11 mouse cellular contexts compared by ENCODE assay signal in genomic region chr2:168046467-168046866, GRCm38 (mm10). TPM values are rescaled to one million over a fixed set of nuclear protein-coding genes. Genes with fewer than 3 reads are reported as not detected.
DNase-seq lines count a peak whose midpoint lies in the region; ATAC-seq and TF ChIP-seq lines count a peak whose summit lies in the region.
"Had no signal": no experiment of that assay in that cellular context is flagged by ENCODE, and none has a peak within 500 bp of the region (broad histone marks: within the 10 kb centered on the region; RNA-seq: fewer than 3 reads in every experiment).

No protein-coding gene starts in this region.

- DNase-seq in gastrocnemius, adult 2 months = no peak
- no peak for DNase-seq in gastrocnemius, postnatal 4 days (ENCODE audit: low spot score in 2 of 2)
- DNase-seq in liver (peak; percentile 38), MEL (ENCODE audit: low read depth, low spot score) (peak; percentile 20)
- DNase-seq in limb, embryonic 14.5 days (ENCODE audit: low spot score) = no peak
- DNase-seq in cerebellum, postnatal 25 days = no peak
- no peak for DNase-seq in right cerebral cortex, postnatal 4 days

- intact Hi-C loops in gastrocnemius, adult 2 months (cut with DNase I) = no loop called here

- no peak for TF ChIP-seq POLR2A in MEL (IDR thresholded peaks at IDR 0.05; ENCODE audit: control insufficient read depth in 1 of 2, insufficient read depth in 1 of 2, low read depth in 1 of 2, low read length in 2 of 2, poor library complexity in 1 of 2)
- no peak for TF ChIP-seq POLR2A in limb, embryonic 14.5 days (IDR thresholded peaks at IDR 0.05; ENCODE audit: borderline replicate concordance, extremely low read depth, insufficient read depth, insufficient read length)

- H3K9me3 ChIP-seq in liver, embryonic 12.5 days (replicated peaks) = no peaks in the 10 kb centered on the region
- no peaks in the 10 kb centered on the region for H3K9me3 ChIP-seq in MEL (replicated peaks; ENCODE audit: insufficient read depth, low read length)
- H3K9me3 ChIP-seq in limb, embryonic 14.5 days (ENCODE audit: control insufficient read depth, low read length) = no peaks in the 10 kb centered on the region
- H3K9me3 ChIP-seq: hindbrain, embryonic 12.5 days; megakaryocyte, embryonic 14.5 days had no signal

- TF ChIP-seq EP300 in MEL (IDR thresholded peaks at IDR 0.05; ENCODE audit: low read depth in 1 of 2, low read length in 2 of 2) = no peak

- no peak overlapping the region for H3K4me3 ChIP-seq in gastrocnemius, adult 2 months
- no peak overlapping the region for H3K4me3 ChIP-seq in liver, embryonic 12.5 days
- no peak overlapping the region for H3K4me3 ChIP-seq in MEL (ENCODE audit: control insufficient read depth in 1 of 2, insufficient read depth in 1 of 2, low read depth in 2 of 2, low read length in 2 of 2)
- no peak overlapping the region for H3K4me3 ChIP-seq in limb, embryonic 14.5 days (replicated peaks; ENCODE audit: low read length)
- H3K4me3 ChIP-seq: hindbrain, embryonic 12.5 days; left cerebral cortex, adult 2 months had no signal

- H3K27me3 ChIP-seq in liver, embryonic 12.5 days (replicated peaks) = peaks cover 28% of the 10 kb centered on the region
- H3K27me3 ChIP-seq in MEL (ENCODE audit: control insufficient read depth in 1 of 2, insufficient read depth in 2 of 2, low read length in 2 of 2) = peaks cover 4 to 10% of the 10 kb centered on the region in 2 experiments
- peaks cover 4% of the 10 kb centered on the region; the same call in 1 of the 2 replicates for H3K27me3 ChIP-seq in limb, embryonic 14.5 days (ENCODE audit: control insufficient read depth, insufficient read depth, low read length)
- H3K27me3 ChIP-seq: megakaryocyte, embryonic 14.5 days had no signal

- ATAC-seq in liver, embryonic 12.5 days = no peak
- ATAC-seq in limb, embryonic 14.5 days (ENCODE audit: low FRiP score, low read depth) = no peak

- H3K36me3 ChIP-seq in liver, embryonic 12.5 days = no peaks in the 10 kb centered on the region
- H3K36me3 ChIP-seq in MEL (ENCODE audit: control insufficient read depth in 1 of 2, insufficient read depth in 2 of 2, low read length in 2 of 2) = no peaks in the 10 kb centered on the region
- H3K36me3 ChIP-seq in limb, embryonic 14.5 days (ENCODE audit: control insufficient read depth, insufficient read depth, low read length) = no peaks in the 10 kb centered on the region
- H3K36me3 ChIP-seq: hindbrain, embryonic 12.5 days had no signal

- H3K79me2 ChIP-seq in MEL (ENCODE audit: control insufficient read depth, insufficient read depth, low read length, poor library complexity) = no peaks in the 10 kb centered on the region

- no peak overlapping the region for H3K9ac ChIP-seq in liver, embryonic 12.5 days
- H3K9ac ChIP-seq in MEL (ENCODE audit: control insufficient read depth, low read depth, low read length, poor library complexity, severe bottlenecking) = no peak overlapping the region
- no peak overlapping the region for H3K9ac ChIP-seq in limb, embryonic 14.5 days (ENCODE audit: low read depth, low read length, severe bottlenecking)
- H3K9ac ChIP-seq: hindbrain, embryonic 12.5 days had no signal

- TF ChIP-seq RAD21 in MEL (IDR thresholded peaks at IDR 0.05; ENCODE audit: low read depth, low read length) = no peak

- no peak overlapping the region for H3K27ac ChIP-seq in gastrocnemius, adult 2 months
- H3K27ac ChIP-seq in liver, embryonic 12.5 days = no peak overlapping the region
- no peak overlapping the region for H3K27ac ChIP-seq in MEL (ENCODE audit: control insufficient read depth, low read depth, low read length)
- H3K27ac ChIP-seq in limb, embryonic 14.5 days (replicated peaks; ENCODE audit: low read depth, low read length) = peak overlapping the region; percentile 71
- H3K27ac ChIP-seq: hindbrain, embryonic 12.5 days; left cerebral cortex, adult 2 months had no signal

- H3K4me1 ChIP-seq in liver, embryonic 12.5 days = peaks cover 42% of the 10 kb centered on the region
- no peaks in the 10 kb centered on the region for H3K4me1 ChIP-seq in MEL (ENCODE audit: control insufficient read depth in 1 of 2, insufficient read depth in 2 of 2, low read length in 2 of 2)
- H3K4me1 ChIP-seq in limb, embryonic 14.5 days (ENCODE audit: control insufficient read depth, insufficient read depth, low read length) = peaks cover 31% of the 10 kb centered on the region

- H3K4me2 ChIP-seq in liver, embryonic 12.5 days = no peak overlapping the region
- no peak overlapping the region for H3K4me2 ChIP-seq in limb, embryonic 14.5 days (replicated peaks; ENCODE audit: low read depth, low read length, severe bottlenecking)
- H3K4me2 ChIP-seq: hindbrain, embryonic 12.5 days had no signal

- 71% methylated on average over 4 of the region's 4 CpGs for WGBS in liver, embryonic 12.5 days (ENCODE audit: insufficient replicate concordance)
- WGBS in limb, embryonic 14.5 days = 76% methylated on average over 4 of the region's 4 CpGs

- peak; percentile 27; the same call in 1 of the 2 replicates for TF ChIP-seq CTCF in gastrocnemius, adult 2 months (IDR thresholded peaks at IDR 0.05)
- peak; percentile 24 to 45 (median 30); a peak in 4 of 6 replicates for TF ChIP-seq CTCF in MEL (IDR thresholded peaks at IDR 0.05 in 2 of 3, conservative IDR thresholded peaks at IDR 0.05 in 1 of 3; ENCODE audit: control insufficient read depth in 1 of 3, insufficient read depth in 1 of 3, low read depth in 2 of 3, low read length in 3 of 3, poor library complexity in 1 of 3, severe bottlenecking in 1 of 3)

TF ChIP-seq in MEL, 35 proteins besides CTCF, POLR2A, EP300 and RAD21:
- TF ChIP-seq SMC3 (IDR thresholded peaks at IDR 0.05; ENCODE audit: low read depth, low read length) = no peak
- TF ChIP-seq MEF2A (IDR thresholded peaks at IDR 0.05; ENCODE audit: extremely low read depth, insufficient replicate concordance, low read depth, low read length, poor library complexity, severe bottlenecking) = no peak
- no peak for TF ChIP-seq MAX (IDR thresholded peaks at IDR 0.05; ENCODE audit: low read length)
- TF ChIP-seq GATA1 (IDR thresholded peaks at IDR 0.05; ENCODE audit: low read depth, low read length) = no peak
- TF ChIP-seq JUND (IDR thresholded peaks at IDR 0.05; ENCODE audit: low read depth, low read length) = no peak
- no peak for TF ChIP-seq ZC3H11A (IDR thresholded peaks at IDR 0.05; ENCODE audit: low read depth, low read length)
- TF ChIP-seq USF1 (IDR thresholded peaks at IDR 0.05; ENCODE audit: low read depth, low read length) = no peak
- TF ChIP-seq BHLHE40 (IDR thresholded peaks at IDR 0.05; ENCODE audit: borderline replicate concordance, low read depth, low read length) = no peak
- no peak for TF ChIP-seq POLR2AphosphoS2 (IDR thresholded peaks at IDR 0.05; ENCODE audit: low read length)
- TF ChIP-seq MAZ (IDR thresholded peaks at IDR 0.05; ENCODE audit: low read depth, low read length) = no peak
- TF ChIP-seq RCOR1 (IDR thresholded peaks at IDR 0.05; ENCODE audit: low read depth, low read length) = no peak

RNA-seq across cellular contexts. Expression of gene Pard6b, which starts 34.3 kb away (rescaled TPM):
- 1 to 10 TPM in 1 of 2 experiments, under 1 TPM in 1; 0.66 to 1.7 TPM for total RNA-seq in gastrocnemius, adult 2 months (2021)
- total RNA-seq in gastrocnemius, postnatal 4 days (2021) = 1 to 10 TPM; 1.7 TPM
- polyA plus RNA-seq in liver, embryonic 12.5 days (2016; fragmentation: Nextera tagmentation; extraction: Ambion mirVana) = 4.5 and 4.9 TPM in 2 replicates
- 3.8 and 3.9 TPM in 2 replicates for total RNA-seq in MEL (2012; rRNA removed)
- polyA plus RNA-seq in MEL (2012; ENCODE audit: insufficient read depth in 1 of 2, insufficient read length in 2 of 2, low read depth in 1 of 2, low replicate concordance in 2 of 2, missing spikeins in 1 of 2) = 1 to 10 TPM in 1 of 2 experiments, not detected in 1; 7.6 TPM
- 3.7 and 4.0 TPM in 2 replicates for polyA plus RNA-seq in limb, embryonic 14.5 days (2012; rRNA removed)
- 4.0 and 4.1 TPM in 2 replicates for polyA plus RNA-seq in limb, embryonic 14.5 days (2014; fragmentation: Nextera tagmentation; extraction: Ambion mirVana)

RNA-seq across cellular contexts. Expression of gene Ripor3, which starts 36.0 kb away (rescaled TPM):
- total RNA-seq in gastrocnemius, adult 2 months (2021) = under 1 TPM; 0.20 to 0.33 TPM
- 1 to 10 TPM; 5.7 to 7.9 TPM for total RNA-seq in gastrocnemius, postnatal 4 days (2021)
- polyA plus RNA-seq in liver, embryonic 12.5 days (2016; fragmentation: Nextera tagmentation; extraction: Ambion mirVana) = 2.4 and 2.9 TPM in 2 replicates
- not detected in 2 replicates for total RNA-seq in MEL (2012; rRNA removed)
- polyA plus RNA-seq in MEL (2012; ENCODE audit: insufficient read depth in 1 of 2, insufficient read length in 2 of 2, low read depth in 1 of 2, low replicate concordance in 2 of 2, missing spikeins in 1 of 2) = not detected
- 21.0 and 24.8 TPM in 2 replicates for polyA plus RNA-seq in limb, embryonic 14.5 days (2012; rRNA removed)
- polyA plus RNA-seq in limb, embryonic 14.5 days (2014; fragmentation: Nextera tagmentation; extraction: Ambion mirVana) = 5.3 TPM in 2 replicates

Comparison
In these comparisons a context has a peak if more than half of its experiments do, and no peak if none do; other contexts are left out.
1. DNase-seq: peak in liver (single experiment) and MEL (single experiment); none in gastrocnemius, adult 2 months (single experiment), gastrocnemius, postnatal 4 days (0 of 2), limb, embryonic 14.5 days (single experiment), cerebellum, postnatal 25 days (0 of 2) and right cerebral cortex, postnatal 4 days (single experiment).